Mouse (Mus musculus): ENCODE measurements around the gene Cd9. TPM values are rescaled to one million over a fixed set of nuclear protein-coding genes. Genes with fewer than 3 reads are reported as not detected.

Cd9 gene
- total RNA-seq, 2 experiments from 2014 or later, result 120 TPM

DNA sequence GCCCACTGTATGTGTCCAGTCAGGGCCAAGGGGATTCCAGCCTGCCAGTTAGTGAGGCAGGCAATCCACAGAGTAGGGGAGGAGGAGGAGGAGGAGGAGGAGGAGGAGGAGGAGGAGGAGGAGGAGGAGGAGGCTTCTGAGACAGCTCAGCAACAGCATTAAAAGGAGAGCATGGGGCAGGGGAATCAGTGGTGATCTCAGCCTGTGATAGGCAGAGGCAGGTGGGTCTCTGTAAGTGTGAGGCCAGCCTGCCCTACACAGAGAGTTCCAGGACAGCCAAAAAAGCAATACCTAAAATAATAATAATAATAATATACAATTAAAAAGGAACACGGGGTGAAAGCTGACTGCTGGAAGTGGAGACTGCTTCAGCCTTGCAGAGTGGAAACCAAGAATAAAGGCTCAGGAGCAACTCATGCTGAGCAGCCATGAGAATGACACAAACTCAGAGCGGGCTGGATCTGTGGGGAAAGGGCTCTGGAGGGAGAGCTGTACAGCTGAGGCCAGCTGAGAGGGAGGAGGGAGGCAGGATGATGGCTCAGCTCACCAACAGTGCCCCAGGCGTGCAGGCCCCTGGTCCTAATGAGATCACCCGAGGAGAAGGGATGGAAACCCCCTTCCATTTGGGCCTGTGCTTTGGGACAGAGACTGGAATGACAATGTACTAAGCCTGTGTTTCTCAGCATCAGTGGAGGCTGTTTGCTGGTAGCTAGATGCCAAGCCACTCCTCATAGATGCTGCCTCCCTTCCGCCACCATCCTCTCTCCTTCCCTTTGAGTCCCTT, 59.7 kb downstream of the Cd9 start:
- DNase-seq, result no peak

DNA sequence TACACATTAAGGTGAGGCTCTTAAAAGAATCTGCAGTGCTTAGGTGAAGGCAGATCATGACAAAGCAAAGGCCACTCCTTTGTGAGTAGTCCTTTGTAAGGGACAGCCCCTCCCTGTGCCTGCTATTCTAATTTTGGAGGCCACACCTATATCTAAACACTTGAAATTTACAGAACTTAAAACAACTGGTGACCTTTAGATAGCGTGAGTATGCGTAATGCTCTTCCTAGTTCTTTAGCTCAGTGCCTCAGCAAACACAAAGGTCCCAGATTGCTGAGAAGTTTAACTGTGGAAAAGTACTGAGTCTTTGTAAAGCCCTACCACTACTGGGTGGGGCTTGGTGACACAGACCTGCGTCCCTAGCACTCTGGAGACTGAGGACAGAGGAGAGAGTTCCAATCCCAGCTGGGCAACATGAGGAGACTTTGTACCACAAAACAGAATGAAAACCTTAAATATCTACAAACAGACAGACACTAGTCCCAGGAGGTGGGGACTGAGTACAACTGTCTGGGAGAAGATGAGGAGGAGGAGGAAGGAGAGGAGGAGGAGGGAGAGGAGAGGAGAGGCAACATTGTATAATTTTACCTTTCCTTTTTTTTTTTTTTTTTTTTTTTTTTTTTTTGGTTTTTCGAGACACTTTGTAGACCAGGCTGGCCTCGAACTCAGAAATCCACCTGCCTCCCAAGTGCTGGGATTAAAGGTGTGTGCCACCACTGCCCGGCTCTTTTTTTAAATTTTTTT, 60.7 kb downstream of the Cd9 start:
- DNase-seq, result peak; percentile 21

GRCm38 (mm10) chr6:125433257-125433656, 61.3 kb downstream of the Cd9 start:
- no peak for DNase-seq

GRCm38 (mm10) chr6:125432522-125432921, 62.1 kb downstream of the Cd9 start:
- DNase-seq, result no peak

- DNase-seq, result no peak
These were observed 63.6 kb downstream of the Cd9 start for GRCm38 (mm10) chr6:125430982-125431381.

- no peak for DNase-seq
These were observed 64.1 kb downstream of the Cd9 start for GRCm38 (mm10) chr6:125430358-125430958.

GRCm38 (mm10) chr6:125429741-125430140, 64.8 kb downstream of the Cd9 start:
- peak; percentile 35 for DNase-seq

- peak; percentile 91 for DNase-seq
These were observed 67.9 kb downstream of the Cd9 start for GRCm38 (mm10) chr6:125426383-125427360.

GRCm38 (mm10) chr6:125425205-125426090, 69.1 kb downstream of the Cd9 start:
- DNase-seq, result peak; percentile 25

DNA sequence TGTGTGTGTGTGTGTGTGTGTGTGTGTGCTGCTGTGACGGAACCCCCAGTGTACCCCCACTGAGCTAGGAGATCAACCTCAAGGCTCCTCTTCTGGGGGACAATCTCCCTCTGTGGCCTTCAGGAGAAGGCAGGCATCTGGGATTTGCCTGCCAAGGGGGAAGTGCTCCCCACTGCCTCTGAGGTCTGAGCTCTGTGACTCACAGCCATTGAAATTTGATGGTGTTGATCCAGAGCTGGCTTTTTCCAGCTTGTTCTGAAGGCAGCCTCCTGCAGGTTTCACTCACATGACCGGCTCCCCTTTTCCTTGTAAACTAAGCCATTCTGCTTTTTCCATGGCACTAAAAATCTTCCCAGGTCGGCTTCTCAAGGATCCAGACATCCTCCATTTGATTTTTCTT, 70.4 kb downstream of the Cd9 start:
- DNase-seq, result peak; percentile 52

DNA sequence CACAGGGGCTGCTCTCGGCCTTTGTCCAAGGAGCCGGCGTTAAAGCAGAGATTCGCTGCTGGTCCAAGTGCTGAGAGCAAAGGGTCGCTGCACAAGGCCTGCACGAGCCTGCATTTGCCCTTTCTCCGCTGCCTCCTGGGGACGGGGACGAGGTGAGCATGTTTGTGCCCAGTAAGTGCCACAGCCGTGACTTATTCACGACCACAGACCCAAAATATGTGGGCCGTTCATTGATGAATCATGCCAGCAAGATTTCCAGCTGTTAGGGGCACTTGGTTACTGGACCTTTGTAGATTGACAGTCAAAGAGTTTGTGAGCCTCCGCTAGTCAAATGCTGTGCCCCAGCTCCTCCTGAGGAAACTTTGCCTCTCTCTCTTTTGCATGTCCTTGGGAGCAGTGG, 71.1 kb downstream of the Cd9 start:
- peak; percentile 14 for DNase-seq

DNA sequence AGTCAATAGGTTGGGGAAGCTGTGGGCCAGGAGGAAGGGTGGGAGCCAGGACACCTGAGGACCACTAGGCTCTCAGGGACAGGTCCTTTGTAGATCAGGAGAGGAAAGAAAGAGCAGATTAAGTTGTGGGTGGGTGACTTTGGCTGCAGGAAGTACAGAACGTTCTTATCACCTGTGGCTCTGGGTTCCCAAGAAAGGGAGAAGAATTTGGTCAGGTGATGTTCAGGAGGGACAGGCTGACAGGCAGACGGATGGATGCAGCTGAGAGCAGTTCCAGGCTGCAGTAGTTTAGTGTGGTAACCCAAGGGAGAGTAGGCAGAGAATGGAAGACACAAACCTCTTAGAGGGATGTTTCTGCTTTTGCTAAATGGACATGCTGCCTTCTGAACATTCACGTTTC, 71.5 kb downstream of the Cd9 start:
- no peak for DNase-seq

DNA sequence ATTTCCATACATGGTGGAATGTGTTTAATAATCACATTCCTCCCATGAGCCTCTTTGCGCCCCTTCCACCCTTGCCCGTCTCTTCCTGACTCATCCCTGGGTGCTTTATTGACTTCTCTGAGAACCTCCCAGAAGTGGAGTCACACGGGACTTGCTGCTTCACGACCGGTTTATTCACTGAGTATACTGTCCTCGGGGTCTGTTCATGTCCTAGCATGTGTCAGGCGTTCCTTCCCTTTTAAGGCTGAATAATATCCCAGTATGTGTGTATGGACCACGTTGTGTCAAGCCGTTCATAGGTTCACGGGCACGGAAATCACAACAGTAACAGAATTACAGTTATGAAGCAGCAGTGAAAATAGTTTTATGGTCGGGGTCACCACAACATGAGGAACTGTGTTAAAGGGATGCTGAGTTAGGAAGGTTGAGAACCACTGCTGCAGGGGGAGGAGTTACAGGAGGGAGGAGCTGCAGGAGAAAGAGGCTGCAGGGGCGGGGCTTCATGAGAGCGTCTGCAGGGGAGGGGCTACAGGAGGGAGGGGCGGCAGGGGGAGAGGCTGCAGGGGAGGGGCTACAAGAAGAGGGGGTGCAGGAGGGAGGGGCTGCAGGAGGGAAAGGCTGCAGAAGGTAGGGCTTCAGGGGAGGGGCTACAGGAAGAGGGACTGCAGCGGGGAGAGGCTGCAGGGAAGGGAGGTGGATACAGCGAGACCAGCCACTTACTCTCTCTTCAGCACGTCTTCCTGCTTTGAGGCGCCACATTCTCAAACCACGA, 72.4 kb downstream of the Cd9 start:
- peak; percentile 77 for DNase-seq

- DNase-seq, result no peak
These were observed 74.0 kb downstream of the Cd9 start for GRCm38 (mm10) chr6:125420458-125421063.

DNA sequence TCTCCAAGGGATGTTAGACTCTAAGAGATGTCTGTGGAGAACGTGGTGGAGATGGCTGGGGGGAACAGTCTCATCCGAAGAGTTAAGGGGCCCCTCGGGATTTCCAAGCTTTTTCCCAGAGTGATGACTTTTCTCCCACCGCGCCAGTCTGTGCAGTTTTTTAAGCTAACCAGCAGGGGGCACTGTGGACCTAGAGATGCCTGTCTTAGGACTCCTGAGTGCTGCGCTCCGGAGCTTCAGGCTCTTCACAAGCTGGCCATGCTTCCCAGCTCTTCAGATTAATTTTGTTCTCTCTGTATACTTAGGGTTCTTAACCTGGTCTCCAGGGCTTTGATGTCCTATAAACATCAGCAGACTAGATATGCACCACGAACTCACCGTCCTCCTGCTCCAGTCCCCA, 75.8 kb downstream of the Cd9 start:
- peak; percentile 89 for DNase-seq

- no peak for DNase-seq
These were observed 81.3 kb downstream of the Cd9 start for GRCm38 (mm10) chr6:125413326-125413725.

DNA sequence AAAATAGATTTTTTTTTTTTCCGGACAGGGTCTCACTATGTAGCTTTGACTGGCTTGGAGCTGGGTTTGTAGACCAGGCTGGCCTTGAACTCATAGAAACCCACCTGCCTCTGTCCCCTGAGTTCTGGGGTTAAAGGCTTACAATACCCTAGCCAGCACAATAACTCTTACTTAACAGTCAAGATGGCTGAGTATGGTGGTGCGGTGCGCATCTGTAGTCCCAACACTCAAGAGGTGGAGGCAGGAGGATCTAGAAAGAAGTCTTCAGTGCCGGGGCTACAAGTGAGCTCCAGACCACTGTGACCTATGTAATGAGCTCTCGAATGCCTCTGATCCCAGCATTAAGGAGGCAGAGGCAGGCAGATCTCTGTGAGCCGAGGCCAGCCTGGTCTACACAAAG, 82.9 kb downstream of the Cd9 start:
- DNase-seq, result no peak

DNA sequence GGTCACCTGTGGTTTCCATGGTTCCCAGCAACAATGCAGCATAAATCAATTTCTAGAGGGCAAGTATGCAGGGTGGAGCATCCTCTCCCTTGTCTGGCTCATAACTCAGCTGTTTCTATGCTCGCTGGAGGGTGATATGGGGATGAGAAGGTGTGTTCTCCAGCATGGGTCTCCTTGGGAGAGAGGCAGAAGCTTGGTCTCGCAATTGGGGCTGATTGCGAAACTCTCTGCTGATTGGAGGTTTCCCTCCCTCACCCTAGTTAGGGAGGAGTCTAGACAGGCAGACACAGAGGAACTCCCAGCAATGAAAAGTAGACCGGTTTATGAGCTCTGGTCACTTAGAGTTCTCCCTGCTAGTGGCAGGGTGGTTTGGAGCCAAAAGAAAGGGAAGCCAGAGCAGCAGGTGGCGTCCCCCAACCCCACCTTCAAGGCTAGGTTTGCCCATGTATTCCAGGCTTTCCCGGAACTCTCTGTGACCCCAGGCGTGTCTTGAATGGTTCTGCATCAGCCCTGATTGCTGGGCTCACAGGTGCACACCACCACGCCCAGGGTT, 83.5 kb downstream of the Cd9 start:
- peak; percentile 44 for DNase-seq

- no peak for DNase-seq
These were observed 84.0 kb downstream of the Cd9 start for GRCm38 (mm10) chr6:125410551-125410950.

Data from adrenal gland, postnatal 10 days (tissue).